Mouse (Mus musculus): ENCODE measurements at regions not wholly inside any gene's neighbourhood (a gene's known extent, or its start where the extent isn't known, plus 50 kb on each side); places are given as distances from the start of the nearest gene placed in this dataset.

DNA sequence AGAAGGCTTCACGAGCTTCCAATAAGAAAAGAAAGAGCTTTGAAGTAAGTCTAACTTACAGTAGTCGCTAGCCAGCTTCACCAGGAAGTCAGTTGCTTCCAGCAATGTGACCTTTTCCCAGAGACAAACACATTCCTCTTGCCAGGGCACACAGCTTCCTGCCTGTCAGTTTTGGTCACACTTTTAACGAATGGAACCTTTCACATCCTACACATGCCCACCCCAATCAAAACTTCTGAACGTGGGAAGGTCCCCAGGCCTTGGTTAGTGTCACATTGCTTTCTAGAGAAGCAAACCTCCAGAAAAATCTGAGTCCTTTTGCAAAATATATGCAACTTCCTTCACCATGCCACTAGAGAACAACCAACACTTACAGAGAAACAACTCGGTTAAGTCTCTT lies 165.5 kb upstream of the Krr1 start:
- Histone ChIP-seq H3K4me2 (ENCODE audit: low read depth, low read length) (no peak overlapping the region), H3K4me3 (ENCODE audit: low read depth, low read length) (no peak overlapping the region), H3K36me3 (replicated peaks; ENCODE audit: control insufficient read depth, insufficient read depth, low read length) (no peaks in the 10 kb centered on the region), H3K4me1 (ENCODE audit: control insufficient read depth, insufficient read depth) (peaks cover 12% of the 10 kb centered on the region; the same call in 1 of the 2 replicates), H3K27me3 (ENCODE audit: control insufficient read depth, insufficient read depth, low read length) (no peaks in the 10 kb centered on the region), H3K27ac (ENCODE audit: low read depth) (0 out of 2 replicates have a peak overlapping the region, but pooled peaks have one; percentile 17), H3K9ac (replicated peaks; ENCODE audit: low read depth, low read length) (no peak overlapping the region), H3K9me3 (replicated peaks; ENCODE audit: control insufficient read depth, low read length) (no peaks in the 10 kb centered on the region)
- TF ChIP-seq CTCF (IDR thresholded peaks at IDR 0.05; ENCODE audit: low read depth) (no peak), EP300 (IDR thresholded peaks at IDR 0.05; ENCODE audit: low read depth) (no peak)
- no peak for ATAC-seq (ENCODE audit: insufficient read depth, low read depth)
- WGBS: 24% methylated on average over 5 of the region's 5 CpGs
- DNase-seq (ENCODE audit: low spot score): peak; percentile 35

DNA sequence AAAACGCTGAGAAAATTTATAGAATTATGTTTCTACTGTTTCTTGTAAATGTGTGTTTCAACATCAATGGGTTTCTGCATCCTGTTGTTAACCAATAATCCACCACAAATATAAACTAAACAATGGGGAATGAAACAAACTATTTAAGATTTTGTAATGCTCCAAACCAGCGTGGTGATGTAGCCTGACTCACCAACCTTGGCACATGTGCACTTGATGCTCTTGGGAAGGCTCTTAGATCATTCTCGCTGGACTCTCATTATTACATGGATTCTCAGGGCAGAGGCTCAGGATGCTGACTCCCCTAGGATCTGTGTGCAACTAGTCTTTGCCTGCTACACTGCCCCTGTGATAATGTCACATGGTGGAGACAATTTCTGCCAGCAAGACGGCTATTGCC lies 158.7 kb upstream of the Krr1 start:
- DNase-seq (ENCODE audit: low spot score): no peak
- WGBS: 76% methylated on average over 4 of the region's 4 CpGs
- no peak overlapping the region for H3K4me3 ChIP-seq (ENCODE audit: low read depth, low read length)
- H3K4me2 ChIP-seq (ENCODE audit: low read depth, low read length): no peak overlapping the region
- no peaks in the 10 kb centered on the region for H3K27me3 ChIP-seq (ENCODE audit: control insufficient read depth, insufficient read depth, low read length)
- no peak for TF ChIP-seq CTCF (IDR thresholded peaks at IDR 0.05; ENCODE audit: low read depth)
- TF ChIP-seq EP300 (IDR thresholded peaks at IDR 0.05; ENCODE audit: low read depth): no peak
- H3K36me3 ChIP-seq (replicated peaks; ENCODE audit: control insufficient read depth, insufficient read depth, low read length): no peaks in the 10 kb centered on the region
- H3K27ac ChIP-seq (ENCODE audit: low read depth): no peak overlapping the region
- H3K9me3 ChIP-seq (replicated peaks; ENCODE audit: control insufficient read depth, low read length): no peaks in the 10 kb centered on the region
- ATAC-seq (ENCODE audit: insufficient read depth, low read depth): no peak
- no peaks in the 10 kb centered on the region for H3K4me1 ChIP-seq (ENCODE audit: control insufficient read depth, insufficient read depth)
- no peak overlapping the region for H3K9ac ChIP-seq (replicated peaks; ENCODE audit: low read depth, low read length)

DNA sequence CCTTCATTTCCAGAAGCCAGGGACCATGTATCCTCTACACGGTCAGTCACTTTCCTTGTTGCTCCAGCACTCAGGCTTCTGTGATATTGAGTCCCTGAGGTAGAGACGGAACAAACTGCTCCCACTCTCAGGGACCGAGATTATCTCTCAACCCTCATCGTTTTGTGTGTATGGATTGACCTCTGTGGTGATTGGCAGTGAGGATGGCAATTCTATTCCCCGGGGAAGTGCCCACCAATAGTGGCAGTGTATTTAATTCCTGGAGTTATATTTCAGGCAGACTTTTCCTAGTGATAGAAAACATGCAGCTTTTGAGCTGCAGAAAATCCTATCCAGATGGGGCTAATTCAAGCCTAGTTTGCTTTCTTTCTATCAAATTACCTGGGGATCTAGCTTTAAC lies 157.8 kb upstream of the Krr1 start:
- DNase-seq (ENCODE audit: low spot score): no peak
- no peaks in the 10 kb centered on the region for H3K9me3 ChIP-seq (replicated peaks; ENCODE audit: control insufficient read depth, low read length)
- no peaks in the 10 kb centered on the region for H3K4me1 ChIP-seq (ENCODE audit: control insufficient read depth, insufficient read depth)
- H3K4me2 ChIP-seq (ENCODE audit: low read depth, low read length): no peak overlapping the region
- H3K4me3 ChIP-seq (ENCODE audit: low read depth, low read length): no peak overlapping the region
- TF ChIP-seq CTCF (IDR thresholded peaks at IDR 0.05; ENCODE audit: low read depth): no peak
- no peak for TF ChIP-seq EP300 (IDR thresholded peaks at IDR 0.05; ENCODE audit: low read depth)
- H3K27me3 ChIP-seq (ENCODE audit: control insufficient read depth, insufficient read depth, low read length): no peaks in the 10 kb centered on the region
- 53% methylated on average over 5 of the region's 5 CpGs for WGBS
- H3K27ac ChIP-seq (ENCODE audit: low read depth): no peak overlapping the region
- no peaks in the 10 kb centered on the region for H3K36me3 ChIP-seq (replicated peaks; ENCODE audit: control insufficient read depth, insufficient read depth, low read length)
- no peak for ATAC-seq (ENCODE audit: insufficient read depth, low read depth)
- H3K9ac ChIP-seq (replicated peaks; ENCODE audit: low read depth, low read length): no peak overlapping the region

DNA sequence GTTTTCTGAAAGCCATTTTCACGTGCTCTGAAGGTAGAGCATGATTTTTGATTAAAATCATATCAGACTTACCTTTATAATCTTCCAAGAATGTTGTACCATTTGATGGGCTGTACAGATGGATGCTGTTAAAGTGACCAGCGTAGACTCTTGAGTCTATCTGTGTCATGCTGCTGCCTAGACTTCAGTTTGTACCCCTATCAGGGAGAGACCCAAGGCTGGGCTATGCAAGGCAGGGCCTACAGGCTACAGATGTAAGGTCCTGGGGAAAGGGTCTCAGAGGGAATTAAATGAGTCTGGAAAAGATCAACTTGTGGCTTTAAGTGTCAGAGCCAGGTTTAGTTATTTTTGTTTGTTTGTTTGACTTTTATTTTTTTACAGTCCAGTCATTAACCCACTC lies 157.3 kb upstream of the Krr1 start:
- TF ChIP-seq CTCF (IDR thresholded peaks at IDR 0.05; ENCODE audit: low read depth): no peak
- no peak for TF ChIP-seq EP300 (IDR thresholded peaks at IDR 0.05; ENCODE audit: low read depth)
- DNase-seq (ENCODE audit: low spot score): no peak
- H3K36me3 ChIP-seq (replicated peaks; ENCODE audit: control insufficient read depth, insufficient read depth, low read length): no peaks in the 10 kb centered on the region
- H3K9ac ChIP-seq (replicated peaks; ENCODE audit: low read depth, low read length): no peak overlapping the region
- H3K4me1 ChIP-seq (ENCODE audit: control insufficient read depth, insufficient read depth): no peaks in the 10 kb centered on the region
- H3K4me3 ChIP-seq (ENCODE audit: low read depth, low read length): no peak overlapping the region
- H3K27ac ChIP-seq (ENCODE audit: low read depth): no peak overlapping the region
- no peak for ATAC-seq (ENCODE audit: insufficient read depth, low read depth)
- no peaks in the 10 kb centered on the region for H3K9me3 ChIP-seq (replicated peaks; ENCODE audit: control insufficient read depth, low read length)
- no peaks in the 10 kb centered on the region for H3K27me3 ChIP-seq (ENCODE audit: control insufficient read depth, insufficient read depth, low read length)
- WGBS: 80% methylated on average over 2 of the region's 2 CpGs
- no peak overlapping the region for H3K4me2 ChIP-seq (ENCODE audit: low read depth, low read length)

DNA sequence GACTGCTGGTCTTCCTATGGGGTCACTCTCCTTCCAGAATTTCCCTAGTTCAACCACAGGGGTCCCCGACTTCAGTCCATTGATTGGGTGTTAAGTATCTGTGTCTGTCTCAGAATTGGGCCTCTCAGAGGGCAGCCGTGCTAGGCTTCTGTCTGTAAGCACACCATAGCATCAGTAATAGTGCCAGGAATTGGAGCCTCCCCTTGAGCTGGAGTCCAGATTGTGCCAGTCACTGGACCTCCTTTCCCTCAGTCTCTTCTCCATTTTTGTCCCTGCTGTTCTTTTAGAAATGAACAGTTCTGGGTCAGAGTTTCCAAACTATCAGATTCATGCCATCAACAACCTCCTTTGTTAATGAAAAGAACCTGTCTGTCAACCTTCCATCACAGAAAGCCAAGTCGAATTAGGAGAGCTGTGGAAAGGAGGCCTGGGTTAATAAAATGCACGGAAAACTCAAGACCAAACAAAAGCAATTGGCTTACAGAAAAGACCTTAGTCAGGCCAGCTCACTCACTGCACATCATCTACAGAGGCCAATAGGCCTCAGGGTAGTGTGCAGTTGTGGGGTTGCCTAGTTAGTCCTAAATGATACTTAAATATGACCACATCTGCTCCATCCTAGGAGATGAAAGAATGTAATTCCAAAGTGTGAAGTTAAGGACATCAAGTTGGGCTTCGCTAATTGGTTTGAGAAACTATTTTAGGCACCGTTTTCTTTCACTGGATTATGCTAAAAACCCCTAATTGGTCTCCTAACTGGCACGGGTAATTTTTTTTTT lies 156.5 kb upstream of the Krr1 start:
- Histone ChIP-seq H3K36me3 (replicated peaks; ENCODE audit: control insufficient read depth, insufficient read depth, low read length) (no peaks in the 10 kb centered on the region), H3K4me3 (ENCODE audit: low read depth, low read length) (no peak overlapping the region), H3K9ac (replicated peaks; ENCODE audit: low read depth, low read length) (no peak overlapping the region), H3K4me1 (ENCODE audit: control insufficient read depth, insufficient read depth) (no peaks in the 10 kb centered on the region), H3K27ac (ENCODE audit: low read depth) (no peak overlapping the region), H3K4me2 (ENCODE audit: low read depth, low read length) (no peak overlapping the region), H3K27me3 (ENCODE audit: control insufficient read depth, insufficient read depth, low read length) (no peaks in the 10 kb centered on the region), H3K9me3 (replicated peaks; ENCODE audit: control insufficient read depth, low read length) (no peaks in the 10 kb centered on the region)
- WGBS: 76% methylated on average over 7 of the region's 7 CpGs
- ATAC-seq (ENCODE audit: insufficient read depth, low read depth): no peak
- TF ChIP-seq EP300 (IDR thresholded peaks at IDR 0.05; ENCODE audit: low read depth) (no peak), CTCF (IDR thresholded peaks at IDR 0.05; ENCODE audit: low read depth) (no peak)
- no peak for DNase-seq (ENCODE audit: low spot score)

All from heart, postnatal 0 days (tissue).